Mouse (Mus musculus) lung, embryonic 14.5 days (tissue): Measurements from ENCODE around the gene Dtd2. TPM values are rescaled to one million over a fixed set of nuclear protein-coding genes. Genes with fewer than 3 reads are reported as not detected.

Experiments
- ATAC-seq: fragments of 200-750 bp; cut with Nextera tagmentation; 2 replicates; pipeline ENCODE4 v1.8.0; 2017; ENCODE audit warnings: mild to moderate bottlenecking, moderate TSS enrichment, moderate library complexity; ENCODE audit not compliant: insufficient read depth
- DNase-seq: peaks from one replicate; pipeline ENCODE4 v3.0.0-alpha.2; 2015
- H3K27ac ChIP-seq: fragments of 300-500 bp; sonication (generic); 2 replicates; pipeline ENCODE4 v1.5.1; 2014; ENCODE audit warnings: low read depth, mild to moderate bottlenecking, moderate library complexity
- H3K27me3 ChIP-seq: fragments of 300-500 bp; sonication (generic); 2 replicates; pipeline ENCODE4 v1.6.1; 2014; ENCODE audit warnings: low read length, control low read depth; ENCODE audit not compliant: insufficient read depth
- H3K36me3 ChIP-seq: fragments of 300-500 bp; sonication (generic); 2 replicates; pipeline ENCODE4 v1.6.1; 2014; ENCODE audit warnings: control low read depth; ENCODE audit not compliant: insufficient read depth
- H3K4me1 ChIP-seq: fragments of 300-500 bp; sonication (generic); 2 replicates; pipeline ENCODE4 v1.6.1; 2014; ENCODE audit warnings: antibody characterized with exemption, control low read depth; ENCODE audit not compliant: insufficient read depth
- H3K4me2 ChIP-seq: fragments of 300-500 bp; sonication (generic); 2 replicates; pipeline ENCODE4 v1.6.1; 2014; ENCODE audit warnings: mild to moderate bottlenecking
- H3K4me3 ChIP-seq: fragments of 300-500 bp; sonication (generic); 2 replicates; pipeline ENCODE4 v1.5.1; 2014; ENCODE audit warnings: low read depth, low read length
- H3K9ac ChIP-seq: fragments of 300-500 bp; sonication (generic); 2 replicates; pipeline ENCODE4 v1.6.1; 2014
- H3K9me3 ChIP-seq: fragments of 300-500 bp; sonication (generic); 2 replicates; pipeline ENCODE4 v1.6.1; 2016; ENCODE audit warnings: low read depth, low read length, control low read depth
- CTCF ChIP-seq: IDR thresholded peaks from 2 replicates; pipeline ENCODE4 v1.5.1; 2016; ENCODE audit warnings: antibody characterized with exemption, low read depth
- WGBS: fragments of 180-500 bp; shearing (Covaris S2); extraction: QIAGEN DNeasy Blood & Tissue Kit; methylation state at CpG from one replicate; pipeline ENCODE4 v1.1.7; 2014; 5-methylcytosine and 5-hydroxymethylcytosine counted together
- polyA plus RNA-seq: library from polyadenylated mRNA; unstranded; fragments of >200 nt; fragmentation: Nextera tagmentation; extraction: Ambion mirVana; gene quantifications from 2 replicates; pipeline ENCODE4 v1.2.1, GENCODE M21; 2014

Dtd2 gene
- polyA plus RNA-seq, 1 experiment from 2014 or later = 25.9 TPM

- WGBS = 1% methylated on average over 35 of the region's 35 CpGs
- H3K4me3 ChIP-seq = peak overlapping the region; percentile 96
- ATAC-seq (no peak; the same call in 1 of the 2 replicates), DNase-seq (peak; percentile 56)
- H3K9ac ChIP-seq = peak overlapping the region; percentile 88
- no peak for TF ChIP-seq CTCF
- no peaks in the 10 kb centered on the region for H3K4me1 ChIP-seq
- no peaks in the 10 kb centered on the region for H3K27me3 ChIP-seq
- peak overlapping the region; percentile 73 for H3K4me2 ChIP-seq
- H3K36me3 ChIP-seq = no peaks in the 10 kb centered on the region
- H3K9me3 ChIP-seq = no peaks in the 10 kb centered on the region
- peak overlapping the region; percentile 92 for H3K27ac ChIP-seq
Observed at GRCm38 (mm10) chr12:51970352-51971069, 35.8 kb downstream of the Dtd2 start.

- H3K4me2 ChIP-seq = peak overlapping the region; percentile 73
- TF ChIP-seq CTCF = no peak
- peak overlapping the region; percentile 96 for H3K4me3 ChIP-seq
- no peaks in the 10 kb centered on the region for H3K36me3 ChIP-seq
- peak overlapping the region; percentile 88 for H3K9ac ChIP-seq
- no peaks in the 10 kb centered on the region for H3K4me1 ChIP-seq
- H3K27me3 ChIP-seq = no peaks in the 10 kb centered on the region
- H3K27ac ChIP-seq = no peak overlapping the region
- ATAC-seq = no peak
- no peak for DNase-seq
- H3K9me3 ChIP-seq = no peaks in the 10 kb centered on the region
- WGBS = 15% methylated on average over 7 of the region's 7 CpGs
Observed at GRCm38 (mm10) chr12:51969876-51970275, 36.4 kb downstream of the Dtd2 start.

- H3K4me1 ChIP-seq = no peaks in the 10 kb centered on the region
- 81% methylated on average over 2 of the region's 2 CpGs for WGBS
- ATAC-seq = no peak
- no peak overlapping the region for H3K27ac ChIP-seq
- H3K36me3 ChIP-seq = no peaks in the 10 kb centered on the region
- DNase-seq = no peak
- H3K9me3 ChIP-seq = no peaks in the 10 kb centered on the region
- no peak overlapping the region for H3K4me3 ChIP-seq
- H3K27me3 ChIP-seq = no peaks in the 10 kb centered on the region
- no peak overlapping the region for H3K4me2 ChIP-seq
- no peak overlapping the region for H3K9ac ChIP-seq
- TF ChIP-seq CTCF = no peak
Observed at GRCm38 (mm10) chr12:51969092-51969491, 37.2 kb downstream of the Dtd2 start.

GRCm38 (mm10) chr12:51967915-51968595 is 38.2 kb downstream of the Dtd2 start:
- Histone ChIP-seq H3K4me2 (no peak overlapping the region), H3K4me1 (no peaks in the 10 kb centered on the region), H3K27ac (no peak overlapping the region), H3K27me3 (no peaks in the 10 kb centered on the region), H3K9ac (no peak overlapping the region), H3K9me3 (no peaks in the 10 kb centered on the region), H3K36me3 (no peaks in the 10 kb centered on the region), H3K4me3 (no peak overlapping the region)
- WGBS = 62% methylated on average over 9 of the region's 9 CpGs
- no peak for ATAC-seq
- no peak for TF ChIP-seq CTCF
- DNase-seq = peak; percentile 43

- H3K4me1 ChIP-seq = no peaks in the 10 kb centered on the region
- H3K4me2 ChIP-seq = no peak overlapping the region
- H3K36me3 ChIP-seq = peaks cover 61% of the 10 kb centered on the region
- H3K27ac ChIP-seq = no peak overlapping the region
- no peak overlapping the region for H3K9ac ChIP-seq
- 81% methylated on average over 6 of the region's 6 CpGs for WGBS
- TF ChIP-seq CTCF = no peak
- DNase-seq (no peak), ATAC-seq (no peak)
- no peaks in the 10 kb centered on the region for H3K9me3 ChIP-seq
- no peak overlapping the region for H3K4me3 ChIP-seq
- no peaks in the 10 kb centered on the region for H3K27me3 ChIP-seq
Observed at GRCm38 (mm10) chr12:51957626-51958025, 48.7 kb downstream of the Dtd2 start.

GRCm38 (mm10) chr12:51952309-51952708 is 54.0 kb downstream of the Dtd2 start:
- no peak for ATAC-seq

GRCm38 (mm10) chr12:51947498-51947945 is 58.8 kb downstream of the Dtd2 start:
- no peak for DNase-seq

More at GRCm38 (mm10) chr12:51952309-51952708, 54.0 kb downstream of the Dtd2 start:
- Histone ChIP-seq H3K9me3 (no peaks in the 10 kb centered on the region), H3K4me1 (no peaks in the 10 kb centered on the region), H3K4me2 (no peak overlapping the region), H3K27ac (no peak overlapping the region), H3K4me3 (no peak overlapping the region), H3K9ac (no peak overlapping the region), H3K27me3 (no peaks in the 10 kb centered on the region), H3K36me3 (peaks cover 74% of the 10 kb centered on the region)
- 77% methylated on average over 10 of the region's 10 CpGs for WGBS
- no peak for DNase-seq
- TF ChIP-seq CTCF = no peak

More at GRCm38 (mm10) chr12:51947498-51947945, 58.8 kb downstream of the Dtd2 start:
- Histone ChIP-seq H3K4me2 (no peak overlapping the region), H3K9me3 (no peaks in the 10 kb centered on the region), H3K4me3 (no peak overlapping the region), H3K4me1 (no peaks in the 10 kb centered on the region), H3K27me3 (no peaks in the 10 kb centered on the region), H3K36me3 (peaks cover 72% of the 10 kb centered on the region), H3K9ac (no peak overlapping the region), H3K27ac (no peak overlapping the region)
- no peak for TF ChIP-seq CTCF
- 89% methylated on average over 10 of the region's 10 CpGs for whole genome bisulfite sequencing
- ATAC-seq = no peak
